Mouse (Mus musculus) ovary, postnatal 10 days (tissue): Measurements from ENCODE around the gene Por.

Source experiments
- DNase-seq: peaks from one replicate; pipeline ENCODE4 v3.0.0; 2022; ENCODE audit warnings: low spot score

Gene Por

DNA sequence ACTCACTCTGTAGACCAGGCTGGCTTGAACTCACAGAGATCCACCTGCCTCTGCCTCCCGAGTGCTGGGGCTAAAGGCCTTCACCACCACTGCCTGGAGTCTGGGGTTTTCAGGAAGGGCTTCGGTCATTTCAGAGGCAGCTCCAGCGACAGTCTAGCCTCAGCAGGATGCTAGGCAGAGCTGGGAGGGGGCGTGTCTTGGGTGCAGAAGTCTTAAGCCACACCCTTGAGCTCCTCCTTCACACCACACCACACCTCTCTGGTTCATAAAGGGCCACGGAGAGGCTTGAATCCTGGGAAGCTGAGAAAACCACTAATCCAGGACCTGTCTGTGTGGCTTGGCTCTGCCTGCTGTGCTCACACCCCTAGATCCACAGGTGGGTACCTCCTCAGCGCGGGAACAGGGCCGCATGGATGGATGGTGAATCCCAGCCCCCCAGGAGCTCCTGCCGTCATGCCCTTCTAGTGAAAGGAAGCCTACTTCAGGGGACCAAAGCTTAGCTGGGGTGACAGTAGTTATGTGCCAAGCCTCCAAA is at the start of gene Por:
TSS of gene Por (plus strand) at position 293 of the 535 bp plus-strand sequence.
- no peak for DNase-seq

DNA sequence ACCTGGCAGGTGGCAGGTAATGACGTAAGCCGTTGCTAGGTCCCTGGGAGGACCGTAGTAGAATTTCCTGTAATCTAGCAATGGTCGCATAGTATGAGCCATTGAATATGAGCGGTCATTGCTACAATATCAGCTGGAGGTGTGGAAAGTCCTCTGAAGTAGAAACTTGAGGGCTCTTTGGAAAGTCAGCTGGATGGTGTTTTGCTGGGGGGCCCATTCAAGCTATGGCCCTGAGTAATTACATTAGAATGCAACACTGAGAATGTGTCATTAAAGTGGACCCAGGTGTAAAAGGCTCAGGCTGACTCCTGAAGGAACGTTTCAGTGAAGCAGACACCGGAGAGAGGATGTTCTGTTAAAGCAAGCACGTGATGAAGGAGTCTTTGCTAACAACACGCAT is 49.3 kb upstream of the Por start:
- no peak for DNase-seq

DNA sequence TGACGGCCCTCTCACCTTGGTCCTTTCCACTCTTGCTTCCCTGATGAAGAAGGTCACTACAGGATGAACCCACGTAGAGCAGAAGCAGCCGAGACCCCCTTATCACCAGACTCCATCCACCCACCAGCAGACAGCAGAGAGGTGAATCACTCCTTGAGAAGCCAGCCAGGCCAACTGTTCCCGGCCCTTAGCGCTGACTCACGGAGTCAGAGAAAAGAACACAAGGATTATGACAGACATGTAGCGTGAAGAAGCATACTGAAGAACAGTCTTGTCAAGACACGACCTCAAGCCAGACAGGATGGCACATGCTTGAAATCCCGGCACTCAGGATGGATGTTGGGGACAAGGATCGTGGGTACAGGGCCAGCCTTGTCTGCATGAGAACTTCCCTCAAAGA is 48.1 kb upstream of the Por start:
- DNase-seq = no peak

DNA sequence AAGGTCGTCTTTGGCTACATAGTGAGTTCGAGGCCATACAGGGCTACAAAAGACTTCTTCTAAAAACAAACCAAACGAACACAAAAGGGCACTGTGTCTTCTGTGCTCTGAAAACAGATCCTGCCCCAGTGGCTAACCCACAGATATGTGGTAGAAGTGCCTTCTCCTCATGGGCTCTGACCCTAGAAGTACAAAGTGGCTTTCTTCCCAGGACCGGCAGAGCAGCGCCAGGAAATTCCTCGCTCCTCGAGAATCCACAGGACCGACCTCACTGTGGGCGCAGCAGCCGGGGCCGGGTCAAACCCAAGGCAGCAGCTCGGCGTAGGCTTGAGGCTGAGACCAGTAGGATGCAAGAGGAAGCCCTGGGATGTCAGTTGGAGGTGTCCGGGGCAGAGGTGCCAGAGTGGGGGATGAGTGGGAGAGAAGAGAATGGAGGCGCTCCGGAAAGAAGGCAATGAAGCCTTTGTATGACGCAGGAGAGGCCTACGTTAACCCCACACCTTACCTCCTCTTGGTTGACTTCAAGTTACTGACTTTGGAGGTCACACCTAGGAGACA is 46.7 kb upstream of the Por start:
- DNase-seq = no peak

DNA sequence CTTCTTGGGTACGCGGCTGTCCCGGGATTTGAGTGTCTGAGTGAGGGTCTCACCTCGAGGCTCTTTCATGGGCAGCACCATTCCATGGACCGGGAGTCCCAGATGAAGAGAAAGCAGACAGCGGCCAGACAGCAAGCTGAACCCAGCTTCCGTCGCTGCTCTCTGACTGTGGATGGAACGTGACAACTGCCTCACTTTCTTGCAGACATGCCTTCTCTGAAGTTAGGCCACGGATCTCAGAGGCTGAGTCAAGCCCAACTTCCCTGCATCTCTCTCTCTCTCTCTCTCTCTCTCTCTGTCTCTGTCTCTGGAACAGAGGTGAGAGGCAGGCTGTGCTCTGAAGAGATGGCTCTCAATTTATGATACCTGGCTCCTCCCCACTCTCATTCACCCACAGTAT is 40.9 kb upstream of the Por start:
- DNase-seq = no peak

DNA sequence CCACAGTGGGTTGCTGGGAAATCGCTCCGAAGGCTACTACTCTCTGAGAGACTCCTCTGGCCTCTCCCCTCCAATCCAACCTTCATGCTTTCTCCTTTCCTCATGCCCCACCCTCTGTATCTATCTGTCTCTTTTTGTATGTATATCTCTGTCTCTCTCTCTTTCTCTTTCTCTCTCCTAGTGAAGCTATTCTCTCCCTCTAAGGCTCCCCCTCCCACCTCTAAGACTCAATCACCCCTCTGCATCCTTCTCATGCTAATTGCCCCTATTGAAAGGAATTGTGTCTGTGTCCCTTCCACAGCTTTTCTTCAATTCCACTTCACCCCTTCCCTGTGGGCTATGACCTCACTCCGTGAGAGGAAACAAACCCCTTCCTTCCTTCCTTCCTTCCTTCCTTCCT is 40.4 kb upstream of the Por start:
- DNase-seq = no peak

DNA sequence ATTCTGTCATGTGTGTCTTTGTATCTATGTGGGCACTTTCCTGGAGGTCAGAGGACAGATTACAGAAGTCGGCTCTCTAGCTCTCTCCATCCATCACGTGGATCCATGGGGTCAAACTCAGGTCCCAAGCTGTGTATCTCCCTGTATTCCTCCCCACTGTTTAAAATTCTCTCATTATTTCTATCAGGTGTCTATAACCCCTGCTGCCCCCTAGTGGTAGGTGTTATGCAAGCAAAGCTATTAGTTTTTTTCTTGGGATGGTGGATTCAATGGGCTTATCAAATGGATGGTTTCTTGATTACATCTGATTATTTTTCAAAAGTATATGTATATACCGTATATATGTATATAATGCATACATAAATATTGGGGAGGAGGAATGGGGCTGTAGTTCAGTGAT is 39.2 kb upstream of the Por start:
- DNase-seq = no peak

DNA sequence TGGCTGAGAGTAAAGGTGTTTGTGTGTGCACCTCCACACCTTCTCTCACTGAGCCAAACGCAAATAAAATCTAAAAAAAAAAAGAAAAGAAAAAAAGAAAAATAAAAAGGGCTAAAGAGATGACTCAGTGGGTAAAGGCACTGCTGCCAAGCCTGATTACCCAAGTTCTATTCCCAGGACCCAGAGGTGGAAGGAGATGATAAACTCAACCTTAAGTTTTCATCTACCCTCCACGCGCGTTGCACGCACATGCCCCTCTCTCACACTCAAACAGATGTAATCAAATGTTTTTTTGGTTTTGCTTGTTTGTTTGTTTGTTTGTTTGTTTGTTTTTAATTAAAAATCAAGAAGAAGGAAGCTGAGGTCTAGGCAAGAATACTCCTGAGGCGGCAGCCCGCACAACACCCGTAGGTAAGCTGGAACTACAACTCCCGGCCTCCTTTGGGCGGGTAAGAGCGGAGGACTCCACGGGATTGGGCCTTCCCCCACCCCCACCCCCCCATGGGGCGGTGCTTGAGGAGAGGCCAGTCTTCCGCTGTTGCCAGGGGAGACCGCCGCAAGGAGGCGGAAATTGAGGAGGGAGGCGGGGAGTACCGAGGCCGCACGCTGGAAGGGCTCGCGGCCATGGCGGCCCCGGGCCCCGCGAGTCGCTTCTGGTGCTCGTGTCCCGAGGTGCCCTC is 37.6 kb upstream of the Por start, which contains the start of gene Rhbdd2:
TSS of gene Rhbdd2 (plus strand) at position 502 of the 680 bp plus-strand sequence.
- DNase-seq = peak; percentile 90

DNA sequence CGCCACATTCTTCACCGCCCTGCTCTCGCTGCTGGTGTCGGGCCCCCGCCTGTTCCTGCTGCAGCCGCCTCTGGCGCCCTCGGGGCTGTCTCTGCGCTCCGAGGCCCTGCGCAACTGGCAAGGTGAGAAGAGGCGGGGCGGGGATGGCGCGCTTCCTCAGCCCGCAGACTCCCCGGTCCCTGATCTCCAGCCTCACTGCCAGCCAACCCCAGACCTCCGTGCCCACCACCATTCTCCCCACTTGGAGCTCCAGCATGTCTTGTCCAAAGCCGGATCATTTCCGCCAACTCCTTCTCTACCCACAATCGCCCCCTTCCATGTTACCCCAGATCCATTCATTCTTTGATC is 37.1 kb upstream of the Por start:
- no peak for DNase-seq

DNA sequence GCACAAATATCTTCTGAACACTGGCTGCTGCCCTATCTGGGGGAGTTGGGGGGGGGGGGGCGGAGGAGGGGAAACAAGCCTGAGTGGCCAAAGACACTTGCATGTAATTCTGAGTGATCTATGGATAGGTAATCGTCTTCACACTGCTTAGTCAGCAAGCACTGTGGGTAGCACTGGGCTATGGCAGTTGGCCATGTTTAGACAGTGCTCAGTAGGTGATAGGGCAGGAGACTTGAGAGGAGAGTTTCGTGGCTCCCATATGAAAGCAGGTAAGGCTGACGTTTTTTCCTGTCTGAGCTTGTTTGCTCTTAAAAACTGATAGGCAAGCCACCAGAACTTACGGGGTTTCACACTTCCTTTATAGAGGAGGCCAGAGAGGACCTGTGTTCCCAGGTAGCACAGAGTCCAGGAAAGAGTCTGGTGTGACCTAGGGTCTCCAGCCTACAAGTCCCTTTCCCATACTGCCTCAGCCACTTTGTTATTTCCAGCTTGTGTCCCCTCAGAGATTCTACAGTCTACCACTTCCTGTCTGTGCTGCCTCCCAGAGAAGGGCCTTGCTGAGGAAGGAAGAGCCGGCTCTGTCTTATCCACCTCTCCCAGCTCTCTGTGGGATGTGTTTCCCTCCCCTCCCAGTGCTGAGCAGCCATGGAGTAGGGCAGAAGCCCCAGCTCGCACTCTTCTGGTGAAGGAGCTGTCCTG is 29.9 kb upstream of the Por start:
- no peak for DNase-seq

DNA sequence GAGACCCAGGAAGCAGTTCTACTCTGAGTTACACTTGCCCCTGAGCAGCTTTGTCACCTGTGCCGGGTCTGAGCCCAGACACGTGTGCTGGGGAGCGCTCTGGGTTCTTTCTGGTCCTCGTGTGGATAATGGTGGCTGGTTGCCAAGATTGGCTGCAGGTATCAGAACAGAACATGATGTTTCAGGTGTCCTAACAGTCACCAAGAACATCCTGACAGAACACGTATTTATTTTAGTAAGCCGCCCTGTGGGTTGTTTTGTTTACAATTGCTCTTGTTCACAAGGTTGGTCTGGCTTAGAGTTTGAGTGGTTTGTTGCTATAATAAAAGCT is 29.4 kb upstream of the Por start:
- DNase-seq = no peak

DNA sequence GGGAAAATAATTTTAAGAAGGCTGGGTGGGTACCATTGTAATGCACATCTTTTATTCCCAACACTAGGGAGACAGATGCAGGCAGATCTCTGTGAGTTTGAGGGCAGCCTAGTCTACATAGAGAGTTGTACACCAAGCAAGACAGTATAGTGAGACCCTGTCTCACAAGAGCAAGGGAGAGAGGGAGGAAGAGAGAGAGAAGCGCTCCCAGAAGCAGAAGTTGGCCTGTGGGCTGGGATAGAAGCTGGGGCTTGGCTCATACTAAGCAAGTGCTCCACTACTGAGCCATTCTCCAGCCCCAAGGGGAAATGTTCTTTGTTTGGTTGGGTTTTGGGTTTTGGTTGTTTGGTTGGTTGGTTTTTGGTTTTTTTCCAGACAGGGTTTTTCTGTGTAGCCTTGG is 28.8 kb upstream of the Por start:
- DNase-seq = no peak

DNA sequence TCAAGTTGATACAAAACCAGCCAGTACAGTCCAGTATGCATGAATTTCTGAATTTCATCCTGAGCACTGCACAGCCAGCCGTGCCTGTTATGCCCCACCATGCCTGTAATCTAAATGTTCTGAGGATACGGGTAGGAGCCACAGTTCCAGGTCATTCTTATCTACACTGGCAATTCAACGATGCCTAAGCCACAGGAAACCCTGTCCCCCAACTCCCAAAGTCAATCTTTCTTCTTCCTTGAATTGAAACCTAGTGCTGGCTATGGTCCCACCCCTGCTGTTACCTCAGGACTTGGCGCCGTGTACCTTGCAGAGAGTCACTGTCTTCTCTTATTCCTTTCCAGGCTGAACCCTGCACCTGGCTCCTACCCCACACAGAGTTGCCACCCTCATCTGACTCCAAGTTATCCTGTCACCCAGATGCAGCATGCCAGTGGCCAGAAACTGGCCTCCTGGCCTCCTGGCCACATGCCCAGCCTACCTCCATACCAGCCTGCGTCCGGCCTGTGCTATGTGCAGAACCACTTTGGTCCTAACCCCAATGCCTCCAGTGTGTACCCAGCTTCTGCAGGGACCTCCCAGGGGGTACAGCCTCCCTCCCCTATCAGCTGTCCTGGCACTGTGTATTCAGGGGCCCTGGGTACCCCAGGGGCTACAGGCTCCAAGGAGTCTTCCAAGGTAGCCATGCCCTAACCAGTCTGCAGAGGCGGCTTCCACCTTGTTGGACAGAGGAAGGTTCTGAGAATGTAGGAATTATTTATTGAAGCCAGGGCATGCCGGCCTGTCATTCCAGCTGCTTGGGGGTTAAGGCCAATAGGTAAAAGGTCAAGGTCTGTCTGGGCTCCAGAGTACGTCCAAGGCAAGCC is 26.9 kb upstream of the Por start:
- DNase-seq = no peak

DNA sequence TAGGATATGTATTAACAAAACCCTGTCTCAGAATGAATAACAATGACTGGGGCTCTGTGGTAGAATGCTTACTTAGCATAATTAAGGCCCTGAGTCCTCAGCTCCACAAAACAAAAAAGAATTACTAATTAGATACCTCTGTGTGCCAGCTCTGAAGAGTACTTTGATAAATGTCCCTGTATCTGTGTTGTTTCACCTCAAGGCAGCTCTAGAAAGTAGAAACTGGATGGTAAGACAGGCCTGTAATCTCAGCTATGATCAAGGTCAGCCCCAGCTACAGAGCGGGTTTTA is 26.3 kb upstream of the Por start:
- DNase-seq = no peak

DNA sequence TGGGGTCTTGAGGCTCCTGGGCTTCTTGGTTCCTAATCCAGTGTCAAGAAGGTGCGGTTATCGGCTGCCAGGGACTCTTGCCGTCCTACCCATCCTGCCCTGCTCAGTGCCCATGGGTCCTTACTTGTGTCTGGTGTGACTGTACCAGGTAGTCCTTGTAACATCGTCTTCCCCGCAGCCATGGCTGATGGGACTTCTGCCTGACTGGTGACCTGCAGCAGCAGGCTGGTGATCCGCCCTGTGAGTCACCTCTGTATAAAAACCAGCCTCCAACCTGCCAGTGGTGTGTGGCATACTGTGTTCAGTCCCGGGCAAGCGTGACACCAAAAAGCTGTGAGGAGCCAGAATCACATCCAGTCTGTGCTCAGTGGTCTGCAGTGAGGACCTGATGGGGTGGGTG is 26.0 kb upstream of the Por start:
- no peak for DNase-seq

DNA sequence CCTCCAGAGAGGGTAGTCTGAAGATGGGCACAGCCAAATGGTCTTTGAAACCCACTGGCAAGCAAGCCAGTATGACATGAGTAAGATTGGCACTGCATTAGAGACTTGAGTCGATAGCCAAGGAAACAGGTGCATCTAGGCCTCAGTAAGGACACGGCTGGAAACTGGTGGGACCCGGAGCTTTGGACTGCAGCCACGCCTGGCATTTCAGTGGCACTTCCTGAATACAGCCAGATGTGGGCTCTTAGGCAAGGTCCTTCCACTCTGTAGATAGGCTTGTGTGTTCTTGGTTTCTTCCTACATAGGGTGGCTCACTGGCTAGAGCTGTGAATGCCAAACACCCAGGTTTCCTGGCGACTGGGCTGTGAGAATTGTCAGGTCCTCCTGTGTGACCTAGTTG is 24.5 kb upstream of the Por start:
- no peak for DNase-seq

DNA sequence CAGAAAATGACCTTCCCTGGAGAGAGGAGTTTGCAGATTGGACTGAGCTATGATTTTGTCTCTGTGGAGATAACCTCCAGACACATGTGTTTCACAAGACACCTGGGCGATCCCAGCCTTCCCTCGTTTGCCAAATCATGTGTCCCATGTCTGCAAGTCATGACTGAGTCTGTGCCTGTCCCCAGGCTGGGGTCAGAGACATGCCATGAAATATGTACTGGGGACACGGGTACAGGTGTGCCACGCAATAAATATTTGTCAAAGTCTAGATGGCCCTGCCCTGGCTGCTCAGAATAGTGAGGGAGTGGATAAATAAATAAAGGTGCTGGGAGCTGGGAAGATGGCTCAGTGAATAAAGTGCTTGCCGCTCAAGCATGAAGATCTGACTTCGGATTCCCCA is 23.8 kb upstream of the Por start:
- DNase-seq = no peak

DNA sequence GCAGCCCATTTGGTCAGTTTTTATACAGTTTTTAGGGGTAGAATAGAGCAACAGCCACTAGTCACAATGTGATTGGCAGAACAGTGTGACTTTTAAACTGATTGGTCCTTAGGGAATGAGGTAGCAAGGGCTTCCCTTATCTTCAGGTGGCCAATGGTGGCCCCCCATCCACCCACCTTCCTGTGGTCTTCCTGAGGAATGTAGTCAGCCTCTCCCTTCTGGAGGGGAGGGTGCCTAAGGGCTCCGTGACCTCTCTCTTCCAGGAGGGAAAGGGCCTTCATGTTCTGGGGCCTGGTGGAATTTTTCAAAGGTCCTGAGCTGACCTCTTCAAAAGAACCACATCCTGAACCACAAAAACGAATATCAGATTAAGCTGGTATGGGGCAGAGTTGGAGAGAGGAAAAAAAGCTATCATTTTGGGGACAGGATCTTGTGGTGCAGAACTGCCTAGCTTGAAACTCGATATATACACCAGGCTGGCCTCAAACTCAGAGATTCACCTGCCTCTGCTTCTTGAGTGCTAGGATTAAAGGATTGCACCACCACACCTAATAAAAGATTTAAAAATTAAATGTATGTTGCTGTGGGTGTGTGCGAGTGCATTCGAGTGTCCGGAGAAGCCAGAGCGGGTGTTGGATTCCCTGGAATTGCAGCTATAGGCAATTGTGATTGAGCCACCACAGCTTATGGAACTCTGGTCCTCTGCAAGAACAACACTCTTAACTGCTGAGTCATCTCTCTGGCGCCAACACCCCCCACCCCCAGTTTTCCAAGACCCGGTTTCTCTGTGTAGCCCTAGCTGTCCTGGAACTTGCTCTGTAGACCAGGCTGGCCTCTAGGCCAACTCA is 21.1 kb upstream of the Por start:
- no peak for DNase-seq

DNA sequence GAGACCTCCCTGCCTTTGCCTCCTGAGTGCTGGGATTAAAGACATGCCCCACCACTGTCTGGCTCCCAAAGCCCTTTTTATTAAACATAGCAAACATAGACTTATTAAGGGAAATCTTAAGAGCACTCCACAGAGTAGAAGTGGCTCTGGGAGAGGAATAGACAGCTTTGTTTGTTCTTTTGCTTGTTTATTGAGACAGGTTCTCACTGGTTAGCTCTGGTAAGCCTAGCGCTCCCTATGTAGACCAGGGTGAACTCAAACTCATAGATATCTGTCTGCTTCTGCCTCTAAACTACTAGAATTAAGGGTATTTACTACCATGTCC is 20.6 kb upstream of the Por start:
- DNase-seq = no peak

DNA sequence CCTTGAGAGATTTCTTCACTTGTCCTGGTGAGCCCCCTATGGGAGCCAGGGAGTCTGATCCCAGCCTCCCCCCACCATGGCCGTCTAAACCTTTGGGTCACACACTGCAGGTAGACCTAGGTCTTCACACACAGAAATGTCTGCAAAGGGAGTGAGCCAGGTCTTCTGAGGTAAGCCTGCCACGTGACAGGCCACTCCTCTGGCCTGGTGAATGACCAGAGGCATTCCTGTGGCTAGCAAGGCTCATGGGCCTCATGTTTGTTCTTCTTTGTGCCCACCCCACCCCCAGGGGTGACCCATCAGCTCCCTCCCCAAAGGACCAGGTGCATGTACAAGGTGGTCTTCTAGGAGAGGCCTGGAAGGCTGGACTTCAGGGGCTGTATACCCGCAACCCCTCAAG is 18.3 kb upstream of the Por start:
- no peak for DNase-seq

DNA sequence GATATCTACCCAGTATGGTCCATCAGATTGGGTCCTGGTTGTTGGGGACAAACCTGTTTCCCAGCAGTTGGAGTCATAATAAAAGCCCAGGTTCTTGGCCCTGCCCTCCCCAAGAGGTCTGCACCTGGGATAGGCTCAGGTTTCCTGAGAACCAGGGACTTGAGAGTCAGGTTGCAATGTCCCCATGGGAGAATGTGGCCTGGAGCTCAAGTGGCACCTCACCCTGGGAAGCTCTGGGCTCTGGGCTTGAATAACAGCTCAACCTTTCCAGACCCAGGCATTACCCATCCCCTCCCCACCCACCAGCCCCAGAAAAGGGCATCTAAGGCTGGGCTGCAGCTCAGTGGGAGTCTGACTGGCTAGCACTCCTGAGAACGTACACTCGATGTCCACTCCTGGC is 16.6 kb upstream of the Por start:
- no peak for DNase-seq

DNA sequence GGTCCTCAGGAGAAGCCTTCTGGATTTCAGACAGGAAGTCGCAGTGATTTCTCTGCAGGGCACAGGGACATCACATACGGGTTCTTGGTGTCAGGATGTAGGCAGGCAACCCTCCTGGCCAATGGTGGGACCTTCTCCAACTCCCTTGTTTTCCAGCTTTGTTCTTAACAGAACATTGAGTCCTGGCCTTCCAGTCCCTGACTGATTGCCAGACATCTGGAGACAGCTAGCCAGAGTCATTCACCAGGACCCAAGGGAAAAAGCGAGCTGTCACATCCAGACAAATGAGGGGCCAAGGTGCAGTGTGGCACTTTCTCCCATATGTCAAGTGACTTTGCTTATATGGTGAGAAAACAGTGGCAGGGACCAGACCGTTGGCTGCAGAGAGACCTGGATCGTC is 13.8 kb upstream of the Por start:
- no peak for DNase-seq
